Mouse (Mus musculus) embryonic facial prominence, embryonic 13.5 days (tissue): ENCODE results near the gene A730071L15Rik. TPM values are rescaled to one million over a fixed set of nuclear protein-coding genes. Genes with fewer than 3 reads are reported as not detected.
A peak's percentile ranks its signal among the peaks of the same experiment; 100 is the strongest.

ENCODE experiments used
- ATAC-seq: fragments of 200-750 bp; cut with Nextera tagmentation; 2 replicates; pipeline ENCODE4 v1.8.0; 2017; ENCODE audit warnings: low read depth; ENCODE audit not compliant: insufficient number of reproducible peaks, insufficient read depth, low FRiP score, low TSS enrichment
- H3K27ac ChIP-seq: fragments of 300-500 bp; sonication (generic); 2 replicates; pipeline ENCODE4 v1.5.1; 2015; ENCODE audit warnings: moderate library complexity, mild to moderate bottlenecking, inconsistent platforms
- H3K27me3 ChIP-seq: fragments of 300-500 bp; sonication (generic); 2 replicates; pipeline ENCODE4 v1.6.1; 2015; ENCODE audit warnings: mild to moderate bottlenecking, inconsistent platforms
- H3K36me3 ChIP-seq: fragments of 300-500 bp; sonication (generic); 2 replicates; pipeline ENCODE4 v1.6.1; 2015; ENCODE audit warnings: mild to moderate bottlenecking, inconsistent platforms
- H3K4me1 ChIP-seq: fragments of 300-500 bp; sonication (generic); 2 replicates; pipeline ENCODE4 v1.6.1; 2015; ENCODE audit warnings: inconsistent platforms
- H3K4me2 ChIP-seq: fragments of 300-500 bp; sonication (generic); 2 replicates; pipeline ENCODE4 v1.6.1; 2015; ENCODE audit warnings: moderate library complexity, mild to moderate bottlenecking, inconsistent platforms
- H3K4me3 ChIP-seq: fragments of 300-500 bp; sonication (generic); 2 replicates; pipeline ENCODE4 v1.5.1; 2015; ENCODE audit warnings: mild to moderate bottlenecking, inconsistent platforms
- H3K9ac ChIP-seq: fragments of 300-500 bp; sonication (generic); 2 replicates; pipeline ENCODE4 v1.6.1; 2015; ENCODE audit warnings: mild to moderate bottlenecking, inconsistent platforms
- H3K9me3 ChIP-seq: fragments of 300-500 bp; sonication (generic); 2 replicates; pipeline ENCODE4 v1.6.1; 2016; ENCODE audit warnings: inconsistent platforms
- WGBS: fragments of 180-500 bp; shearing (Covaris S2); methylation state at CpG from one replicate; pipeline ENCODE4 v1.1.7; 2015; ENCODE audit warnings: mixed read lengths; 5-methylcytosine and 5-hydroxymethylcytosine counted together
- polyA plus RNA-seq: library from polyadenylated mRNA; unstranded; fragments of >200 nt; fragmentation: Nextera tagmentation; extraction: Ambion mirVana; gene quantifications from 2 replicates; pipeline ENCODE4 v1.2.1, GENCODE M21; 2015

The A730071L15Rik gene
- polyA plus RNA-seq = 0.18 and 0.38 TPM in 2 replicates

GRCm38 (mm10) chr11:6199410-6200086 lies at the start of gene A730071L15Rik:
Gene A730071L15Rik, plus strand, starts transcription at chr11:6200029.
- Histone ChIP-seq H3K27ac (peak within 1 kb of the TSS; percentile 95), H3K4me1 (peaks cover 16% of the 10 kb centered on the region), H3K4me2 (peak within 1 kb of the TSS; percentile 71), H3K9ac (peak within 1 kb of the TSS; percentile 91), H3K36me3 (no peaks in the 10 kb centered on the region), H3K4me3 (peak within 1 kb of the TSS; percentile 91), H3K27me3 (no peaks in the 10 kb centered on the region), H3K9me3 (no peaks in the 10 kb centered on the region)
- peak; percentile 67; the same call in 1 of the 2 replicates for ATAC-seq
- WGBS = 1% methylated on average over 35 of the region's 35 CpGs

- H3K9ac ChIP-seq = no peak overlapping the region
- WGBS = 79% methylated on average over 4 of the region's 4 CpGs
- no peak overlapping the region for H3K27ac ChIP-seq
- no peak overlapping the region for H3K4me2 ChIP-seq
- H3K36me3 ChIP-seq = peaks cover 21% of the 10 kb centered on the region
- ATAC-seq = no peak
- no peaks in the 10 kb centered on the region for H3K27me3 ChIP-seq
- H3K4me3 ChIP-seq = no peak overlapping the region
- H3K9me3 ChIP-seq = no peaks in the 10 kb centered on the region
- peaks cover 19% of the 10 kb centered on the region for H3K4me1 ChIP-seq
These were observed 47.0 kb upstream of the A730071L15Rik start for GRCm38 (mm10) chr11:6152864-6153263.

GRCm38 (mm10) chr11:6154211-6154701 lies 45.6 kb upstream of the A730071L15Rik start:
- no peak overlapping the region for H3K4me2 ChIP-seq
- H3K27ac ChIP-seq = peak overlapping the region; percentile 57; the same call in 1 of the 2 replicates
- whole genome bisulfite sequencing = 50% methylated on average over 3 of the region's 3 CpGs
- H3K27me3 ChIP-seq = no peaks in the 10 kb centered on the region
- H3K9ac ChIP-seq = 0 out of 2 replicates have a peak overlapping the region, but pooled peaks have one; percentile 17
- H3K36me3 ChIP-seq = peaks cover 13% of the 10 kb centered on the region
- ATAC-seq = no peak
- H3K4me1 ChIP-seq = peaks cover 19% of the 10 kb centered on the region
- H3K9me3 ChIP-seq = no peaks in the 10 kb centered on the region
- H3K4me3 ChIP-seq = no peak overlapping the region

GRCm38 (mm10) chr11:6156651-6157050 lies 43.2 kb upstream of the A730071L15Rik start:
- 91% methylated on average over 5 of the region's 5 CpGs for WGBS
- Histone ChIP-seq H3K27me3 (no peaks in the 10 kb centered on the region), H3K4me2 (no peak overlapping the region), H3K9me3 (no peaks in the 10 kb centered on the region), H3K36me3 (no peaks in the 10 kb centered on the region; the same call in 1 of the 2 replicates), H3K27ac (no peak overlapping the region), H3K4me1 (peaks cover 26% of the 10 kb centered on the region), H3K9ac (no peak overlapping the region), H3K4me3 (no peak overlapping the region)
- no peak for ATAC-seq

GRCm38 (mm10) chr11:6157119-6157518 lies 42.7 kb upstream of the A730071L15Rik start:
- WGBS = 81% methylated on average over 5 of the region's 5 CpGs

GRCm38 (mm10) chr11:6158515-6158914 lies 41.3 kb upstream of the A730071L15Rik start:
- 95% methylated on average over 1 of the region's 1 CpGs for WGBS
- no peak for ATAC-seq
- Histone ChIP-seq H3K4me1 (peaks cover 26% of the 10 kb centered on the region), H3K4me3 (no peak overlapping the region), H3K27ac (no peak overlapping the region), H3K9ac (no peak overlapping the region), H3K36me3 (no peaks in the 10 kb centered on the region), H3K9me3 (no peaks in the 10 kb centered on the region), H3K27me3 (no peaks in the 10 kb centered on the region), H3K4me2 (no peak overlapping the region)

More at GRCm38 (mm10) chr11:6157119-6157518, 42.7 kb upstream of the A730071L15Rik start:
- no peaks in the 10 kb centered on the region for H3K27me3 ChIP-seq
- no peak overlapping the region for H3K27ac ChIP-seq
- H3K4me2 ChIP-seq = no peak overlapping the region
- no peaks in the 10 kb centered on the region for H3K9me3 ChIP-seq
- H3K9ac ChIP-seq = no peak overlapping the region
- peaks cover 26% of the 10 kb centered on the region for H3K4me1 ChIP-seq
- H3K4me3 ChIP-seq = no peak overlapping the region
- no peak for ATAC-seq
- H3K36me3 ChIP-seq = no peaks in the 10 kb centered on the region; the same call in 1 of the 2 replicates

GRCm38 (mm10) chr11:6159704-6160275 lies 40.0 kb upstream of the A730071L15Rik start:
- Histone ChIP-seq H3K9ac (no peak overlapping the region), H3K27ac (no peak overlapping the region), H3K9me3 (no peaks in the 10 kb centered on the region), H3K4me2 (no peak overlapping the region), H3K27me3 (no peaks in the 10 kb centered on the region), H3K36me3 (no peaks in the 10 kb centered on the region), H3K4me3 (no peak overlapping the region), H3K4me1 (peaks cover 14% of the 10 kb centered on the region)
- WGBS = 90% methylated on average over 4 of the region's 4 CpGs
- no peak for ATAC-seq

GRCm38 (mm10) chr11:6160663-6161271 lies 39.1 kb upstream of the A730071L15Rik start:
- Histone ChIP-seq H3K36me3 (no peaks in the 10 kb centered on the region), H3K27me3 (no peaks in the 10 kb centered on the region), H3K27ac (no peak overlapping the region), H3K4me3 (no peak overlapping the region), H3K9ac (no peak overlapping the region), H3K4me1 (peaks cover 11% of the 10 kb centered on the region), H3K9me3 (no peaks in the 10 kb centered on the region), H3K4me2 (no peak overlapping the region)
- ATAC-seq = no peak
- WGBS = 79% methylated on average over 3 of the region's 3 CpGs

- H3K27me3 ChIP-seq = no peaks in the 10 kb centered on the region
- H3K4me2 ChIP-seq = no peak overlapping the region
- ATAC-seq = no peak
- H3K36me3 ChIP-seq = no peaks in the 10 kb centered on the region
- no peak overlapping the region for H3K9ac ChIP-seq
- no peak overlapping the region for H3K27ac ChIP-seq
- peaks cover 8% of the 10 kb centered on the region for H3K4me1 ChIP-seq
- no peak overlapping the region for H3K4me3 ChIP-seq
- H3K9me3 ChIP-seq = no peaks in the 10 kb centered on the region
These were observed 38.3 kb upstream of the A730071L15Rik start for GRCm38 (mm10) chr11:6161549-6161948.

GRCm38 (mm10) chr11:6163062-6163461 lies 36.8 kb upstream of the A730071L15Rik start:
- H3K4me2 ChIP-seq = no peak overlapping the region
- ATAC-seq = no peak
- H3K36me3 ChIP-seq = no peaks in the 10 kb centered on the region
- H3K4me3 ChIP-seq = no peak overlapping the region
- H3K4me1 ChIP-seq = peaks cover 7% of the 10 kb centered on the region; the same call in 1 of the 2 replicates
- no peaks in the 10 kb centered on the region for H3K9me3 ChIP-seq
- no peaks in the 10 kb centered on the region for H3K27me3 ChIP-seq
- H3K9ac ChIP-seq = no peak overlapping the region
- WGBS = 96% methylated on average over 3 of the region's 3 CpGs
- no peak overlapping the region for H3K27ac ChIP-seq

GRCm38 (mm10) chr11:6163706-6164105 lies 36.1 kb upstream of the A730071L15Rik start:
- H3K36me3 ChIP-seq = no peaks in the 10 kb centered on the region
- ATAC-seq = no peak
- peaks cover 7% of the 10 kb centered on the region; the same call in 1 of the 2 replicates for H3K4me1 ChIP-seq
- H3K4me2 ChIP-seq = no peak overlapping the region
- H3K27ac ChIP-seq = no peak overlapping the region
- H3K9me3 ChIP-seq = no peaks in the 10 kb centered on the region
- H3K27me3 ChIP-seq = no peaks in the 10 kb centered on the region
- H3K9ac ChIP-seq = no peak overlapping the region
- WGBS = 93% methylated on average over 12 of the region's 12 CpGs
- H3K4me3 ChIP-seq = no peak overlapping the region
